Mouse (Mus musculus) C2C12 (cell line): ENCODE results near the gene Rpgrip1l.

Experiments
- CTCF ChIP-seq: IDR thresholded peaks from one replicate; pipeline ENCODE4 v1.5.1; 2011; ENCODE audit not compliant: control insufficient read depth, insufficient read depth, insufficient read length
- MAX ChIP-seq: IDR thresholded peaks from one replicate; pipeline ENCODE4 v1.6.1; 2011; ENCODE audit warnings: mild to moderate bottlenecking, control low read depth
- USF1 ChIP-seq: IDR thresholded peaks from one replicate; pipeline ENCODE4 v1.6.1; 2011; ENCODE audit warnings: low read depth, mild to moderate bottlenecking, control low read depth, moderate library complexity

- TF ChIP-seq CTCF: no peak
- TF ChIP-seq USF1: no peak
- no peak for TF ChIP-seq MAX
Measured at GRCm38 (mm10) chr8:91227421-91227841, 85.6 kb downstream of the Rpgrip1l start.
